Mouse (Mus musculus): Measurements from ENCODE around the gene Prdm16. TPM values are rescaled to one million over a fixed set of nuclear protein-coding genes. Genes with fewer than 3 reads are reported as not detected.
A peak's percentile ranks its signal among the peaks of the same experiment; 100 is the strongest.

Prdm16 gene
- polyA plus RNA-seq, 1 experiment from 2014 or later, result 39.0 TPM

- Histone ChIP-seq H3K9me3 (no peaks in the 10 kb centered on the region), H3K27ac (no peak overlapping the region), H3K4me1 (peaks cover 59% of the 10 kb centered on the region), H3K9ac (0 out of 2 replicates have a peak overlapping the region, but pooled peaks have one; percentile 3), H3K36me3 (no peaks in the 10 kb centered on the region), H3K27me3 (peaks cover 49% of the 10 kb centered on the region), H3K4me2 (no peak overlapping the region), H3K4me3 (no peak overlapping the region)
- 40% methylated on average over 7 of the region's 7 CpGs for WGBS
- no peak for ATAC-seq (ENCODE audit: insufficient number of reproducible peaks, insufficient read depth, low FRiP score, low TSS enrichment, low read depth)
These were observed 209.8 kb downstream of the Prdm16 start for GRCm38 (mm10) chr4:154426901-154427300.

DNA sequence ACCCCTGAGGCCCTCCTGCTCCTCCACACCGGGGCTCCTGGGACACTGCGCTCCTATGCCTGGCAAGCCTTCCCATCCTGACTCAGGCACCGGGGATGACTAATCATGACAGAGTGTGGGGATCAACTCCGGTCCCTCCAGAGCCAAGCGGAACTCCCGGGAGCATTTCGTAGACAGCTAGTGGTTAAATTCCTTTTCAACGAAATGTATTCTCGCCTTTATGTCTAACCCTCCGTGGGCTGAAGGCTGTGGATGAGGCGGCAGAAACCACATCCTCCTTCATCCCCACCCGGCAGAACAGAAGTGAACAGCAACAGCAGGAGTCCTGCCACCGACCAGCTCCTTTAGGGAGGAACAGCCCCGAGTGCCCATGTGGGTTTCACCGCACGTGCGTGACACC is 211.4 kb downstream of the Prdm16 start:
- no peak overlapping the region for H3K4me3 ChIP-seq
- 0 out of 2 replicates have a peak overlapping the region, but pooled peaks have one; percentile 22 for H3K27ac ChIP-seq
- H3K4me1 ChIP-seq, result peaks cover 73% of the 10 kb centered on the region
- ATAC-seq (ENCODE audit: insufficient number of reproducible peaks, insufficient read depth, low FRiP score, low TSS enrichment, low read depth), result no peak
- 35% methylated on average over 17 of the region's 17 CpGs for WGBS
- H3K27me3 ChIP-seq, result peaks cover 57% of the 10 kb centered on the region
- H3K9me3 ChIP-seq, result no peaks in the 10 kb centered on the region
- no peak overlapping the region for H3K9ac ChIP-seq
- no peak overlapping the region for H3K4me2 ChIP-seq
- H3K36me3 ChIP-seq, result no peaks in the 10 kb centered on the region

GRCm38 (mm10) chr4:154424681-154425080 is 212.0 kb downstream of the Prdm16 start:
- 35% methylated on average over 11 of the region's 11 CpGs for WGBS
- 0 out of 2 replicates have a peak overlapping the region, but pooled peaks have one; percentile 22 for H3K27ac ChIP-seq
- H3K9me3 ChIP-seq, result no peaks in the 10 kb centered on the region
- no peak overlapping the region for H3K4me3 ChIP-seq
- H3K9ac ChIP-seq, result no peak overlapping the region
- no peak for ATAC-seq (ENCODE audit: insufficient number of reproducible peaks, insufficient read depth, low FRiP score, low TSS enrichment, low read depth)
- peaks cover 61% of the 10 kb centered on the region for H3K27me3 ChIP-seq
- no peaks in the 10 kb centered on the region for H3K36me3 ChIP-seq
- peaks cover 79% of the 10 kb centered on the region for H3K4me1 ChIP-seq
- 0 out of 2 replicates have a peak overlapping the region, but pooled peaks have one; percentile 9 for H3K4me2 ChIP-seq

DNA sequence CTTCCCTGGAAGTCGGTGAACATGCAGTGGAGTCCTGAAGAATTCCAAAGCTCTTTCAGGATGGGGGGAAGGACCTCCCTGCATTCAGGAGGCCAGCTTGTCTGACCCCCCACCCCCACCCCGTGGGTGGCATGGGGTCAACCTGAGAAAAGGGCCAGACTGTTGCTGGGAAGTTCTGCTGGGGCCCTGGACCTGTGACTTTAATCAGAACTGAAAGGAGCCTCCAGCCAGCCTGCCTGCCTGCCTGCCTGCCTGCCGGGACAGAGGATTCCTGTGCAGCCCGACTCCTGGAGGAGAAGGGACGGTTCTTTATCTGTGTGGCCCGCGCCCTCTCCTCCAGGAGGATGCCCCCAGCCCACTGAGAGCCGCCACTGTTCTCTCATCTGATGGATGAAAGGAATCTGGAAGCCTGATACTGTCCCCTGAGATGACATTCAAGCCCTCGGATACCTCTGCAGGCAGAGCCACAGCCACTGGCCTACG is 214.2 kb downstream of the Prdm16 start:
- H3K9ac ChIP-seq, result 0 out of 2 replicates have a peak overlapping the region, but pooled peaks have one; percentile 49
- 5% methylated on average over 10 of the region's 10 CpGs for WGBS
- no peak overlapping the region for H3K4me3 ChIP-seq
- peak overlapping the region; percentile 30; the same call in 1 of the 2 replicates for H3K4me2 ChIP-seq
- peaks cover 46% of the 10 kb centered on the region for H3K27me3 ChIP-seq
- no peaks in the 10 kb centered on the region for H3K36me3 ChIP-seq
- no peak overlapping the region for H3K27ac ChIP-seq
- H3K4me1 ChIP-seq, result peaks cover 77% of the 10 kb centered on the region
- ATAC-seq (ENCODE audit: insufficient number of reproducible peaks, insufficient read depth, low FRiP score, low TSS enrichment, low read depth), result no peak
- H3K9me3 ChIP-seq, result 0 out of 2 replicates have a peak, but pooled peaks cover 3% of the 10 kb centered on the region

DNA sequence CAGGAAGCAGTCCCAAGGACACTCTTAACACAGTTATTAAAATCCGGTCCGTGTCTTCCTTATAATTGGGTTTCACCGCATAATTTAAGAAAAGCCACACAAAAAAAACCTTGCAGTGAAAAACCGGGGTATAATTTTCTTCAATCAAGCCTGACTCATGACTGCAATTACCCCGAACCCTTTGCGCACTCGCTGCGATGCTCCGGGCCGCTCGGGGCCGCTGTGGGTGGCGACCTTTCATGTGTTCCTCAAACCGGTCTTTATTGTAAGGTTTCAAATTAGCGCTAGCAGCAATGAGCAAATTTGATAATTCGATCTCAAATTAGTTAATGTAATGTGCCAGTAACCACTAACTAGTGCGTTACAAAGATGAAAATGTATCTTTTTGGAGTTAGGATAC is 215.9 kb downstream of the Prdm16 start:
- H3K9ac ChIP-seq, result no peak overlapping the region
- no peak overlapping the region for H3K4me3 ChIP-seq
- 0 out of 2 replicates have a peak, but pooled peaks cover 3% of the 10 kb centered on the region for H3K9me3 ChIP-seq
- WGBS, result 24% methylated on average over 17 of the region's 17 CpGs
- H3K27me3 ChIP-seq, result peaks cover 38% of the 10 kb centered on the region
- peaks cover 64% of the 10 kb centered on the region for H3K4me1 ChIP-seq
- H3K27ac ChIP-seq, result no peak overlapping the region
- no peak for ATAC-seq (ENCODE audit: insufficient number of reproducible peaks, insufficient read depth, low FRiP score, low TSS enrichment, low read depth)
- H3K36me3 ChIP-seq, result no peaks in the 10 kb centered on the region
- no peak overlapping the region for H3K4me2 ChIP-seq

GRCm38 (mm10) chr4:154419766-154420165 is 216.9 kb downstream of the Prdm16 start:
- no peak overlapping the region for H3K27ac ChIP-seq
- H3K4me1 ChIP-seq, result peaks cover 60% of the 10 kb centered on the region
- no peak for ATAC-seq (ENCODE audit: insufficient number of reproducible peaks, insufficient read depth, low FRiP score, low TSS enrichment, low read depth)
- no peak overlapping the region for H3K4me3 ChIP-seq
- H3K9ac ChIP-seq, result no peak overlapping the region
- H3K9me3 ChIP-seq, result 0 out of 2 replicates have a peak, but pooled peaks cover 3% of the 10 kb centered on the region
- H3K4me2 ChIP-seq, result no peak overlapping the region
- 66% methylated on average over 4 of the region's 4 CpGs for WGBS
- H3K36me3 ChIP-seq, result no peaks in the 10 kb centered on the region
- H3K27me3 ChIP-seq, result peaks cover 41% of the 10 kb centered on the region

DNA sequence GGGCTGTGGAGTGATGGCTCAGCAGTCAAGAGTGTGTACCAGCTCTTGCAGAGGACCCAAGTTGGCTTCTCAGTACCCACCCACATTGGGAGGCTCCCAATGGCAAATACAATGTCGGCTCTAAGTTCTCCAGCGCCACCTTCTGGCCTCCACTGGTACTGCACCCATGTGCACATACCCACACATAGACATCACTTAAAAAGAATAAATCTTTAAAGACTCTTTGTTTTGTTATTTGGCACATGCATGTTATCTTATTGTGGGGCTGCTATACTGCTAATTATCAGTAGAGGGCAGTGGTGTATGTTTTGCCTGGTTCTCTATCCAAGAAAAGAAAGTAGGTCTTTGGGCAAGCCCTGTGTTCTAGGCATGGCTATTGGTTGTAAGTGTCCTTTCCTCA is 217.7 kb downstream of the Prdm16 start:
- H3K36me3 ChIP-seq, result no peaks in the 10 kb centered on the region
- 31% methylated on average over 2 of the region's 2 CpGs for WGBS
- H3K4me3 ChIP-seq, result no peak overlapping the region
- no peak for ATAC-seq (ENCODE audit: insufficient number of reproducible peaks, insufficient read depth, low FRiP score, low TSS enrichment, low read depth)
- no peak overlapping the region for H3K27ac ChIP-seq
- no peak overlapping the region for H3K9ac ChIP-seq
- H3K4me2 ChIP-seq, result no peak overlapping the region
- 0 out of 2 replicates have a peak, but pooled peaks cover 3% of the 10 kb centered on the region for H3K9me3 ChIP-seq
- peaks cover 57% of the 10 kb centered on the region for H3K4me1 ChIP-seq
- H3K27me3 ChIP-seq, result peaks cover 39% of the 10 kb centered on the region

DNA sequence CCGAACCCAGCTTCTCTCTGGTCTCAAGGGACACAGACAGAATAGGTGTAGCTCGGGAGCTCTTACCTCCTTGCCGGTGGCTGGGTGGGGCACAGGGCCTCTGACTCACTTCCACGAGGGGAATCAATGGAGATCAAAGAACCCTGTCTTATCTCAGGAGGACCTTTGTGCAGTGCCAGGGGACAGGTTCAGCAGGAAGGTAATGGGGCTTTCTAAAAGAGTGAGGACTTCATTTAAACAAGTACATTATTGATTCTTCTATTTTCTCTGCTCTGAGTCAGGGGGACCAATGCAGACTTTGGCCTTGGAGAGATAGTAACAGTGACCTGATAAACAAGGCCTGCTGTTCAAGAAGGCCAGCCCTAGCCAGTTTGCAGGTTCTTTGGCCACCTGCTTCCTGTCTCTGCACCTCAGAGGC is 218.3 kb downstream of the Prdm16 start:
- Histone ChIP-seq H3K36me3 (no peaks in the 10 kb centered on the region), H3K4me1 (peaks cover 57% of the 10 kb centered on the region), H3K4me3 (no peak overlapping the region), H3K27ac (no peak overlapping the region), H3K9ac (no peak overlapping the region), H3K27me3 (peaks cover 39% of the 10 kb centered on the region), H3K4me2 (no peak overlapping the region), H3K9me3 (0 out of 2 replicates have a peak, but pooled peaks cover 3% of the 10 kb centered on the region)
- WGBS, result 77% methylated on average over 4 of the region's 4 CpGs
- ATAC-seq (ENCODE audit: insufficient number of reproducible peaks, insufficient read depth, low FRiP score, low TSS enrichment, low read depth), result no peak

- Histone ChIP-seq H3K9ac (0 out of 2 replicates have a peak overlapping the region, but pooled peaks have one; percentile 27), H3K27me3 (peaks cover 54% of the 10 kb centered on the region), H3K4me2 (no peak overlapping the region), H3K9me3 (0 out of 2 replicates have a peak, but pooled peaks cover 3% of the 10 kb centered on the region), H3K4me1 (peaks cover 50% of the 10 kb centered on the region), H3K36me3 (no peaks in the 10 kb centered on the region), H3K4me3 (no peak overlapping the region), H3K27ac (no peak overlapping the region)
- WGBS, result 62% methylated on average over 6 of the region's 6 CpGs
- ATAC-seq (ENCODE audit: insufficient number of reproducible peaks, insufficient read depth, low FRiP score, low TSS enrichment, low read depth), result no peak
These were observed 219.9 kb downstream of the Prdm16 start for GRCm38 (mm10) chr4:154416728-154417127.

GRCm38 (mm10) chr4:154414885-154415284 is 221.8 kb downstream of the Prdm16 start:
- 49% methylated on average over 4 of the region's 4 CpGs for WGBS
- Histone ChIP-seq H3K4me2 (no peak overlapping the region), H3K9ac (0 out of 2 replicates have a peak overlapping the region, but pooled peaks have one; percentile 16), H3K4me3 (no peak overlapping the region), H3K27ac (no peak overlapping the region), H3K9me3 (0 out of 2 replicates have a peak, but pooled peaks cover 3% of the 10 kb centered on the region), H3K27me3 (peaks cover 62% of the 10 kb centered on the region), H3K4me1 (peaks cover 49% of the 10 kb centered on the region), H3K36me3 (no peaks in the 10 kb centered on the region)
- ATAC-seq (ENCODE audit: insufficient number of reproducible peaks, insufficient read depth, low FRiP score, low TSS enrichment, low read depth), result no peak

DNA sequence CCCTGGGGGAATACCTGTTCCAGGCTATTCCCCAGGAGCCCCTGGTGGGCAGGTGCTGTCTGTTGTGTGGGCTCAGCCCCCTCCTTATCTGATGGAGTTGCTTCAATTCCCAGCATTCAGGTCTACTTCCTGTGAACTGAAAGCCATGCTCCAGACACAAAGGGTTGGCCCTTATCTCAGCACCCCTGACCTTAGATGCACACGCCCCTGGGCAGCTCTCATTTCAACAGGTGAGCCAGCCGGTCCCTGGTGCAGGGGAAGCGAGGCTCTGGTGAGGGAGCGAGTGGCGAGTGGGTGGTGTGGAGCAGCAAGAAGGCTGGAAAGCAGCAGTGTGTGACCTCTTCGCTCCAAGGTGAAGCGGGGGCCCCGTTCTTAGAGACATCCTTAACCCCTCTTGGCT is 226.1 kb downstream of the Prdm16 start:
- no peak for ATAC-seq (ENCODE audit: insufficient number of reproducible peaks, insufficient read depth, low FRiP score, low TSS enrichment, low read depth)
- Histone ChIP-seq H3K9ac (0 out of 2 replicates have a peak overlapping the region, but pooled peaks have one; percentile 3), H3K27ac (no peak overlapping the region), H3K27me3 (peaks cover 71% of the 10 kb centered on the region), H3K36me3 (no peaks in the 10 kb centered on the region), H3K9me3 (no peaks in the 10 kb centered on the region), H3K4me2 (no peak overlapping the region), H3K4me3 (no peak overlapping the region), H3K4me1 (peaks cover 73% of the 10 kb centered on the region)
- WGBS, result 63% methylated on average over 8 of the region's 8 CpGs

DNA sequence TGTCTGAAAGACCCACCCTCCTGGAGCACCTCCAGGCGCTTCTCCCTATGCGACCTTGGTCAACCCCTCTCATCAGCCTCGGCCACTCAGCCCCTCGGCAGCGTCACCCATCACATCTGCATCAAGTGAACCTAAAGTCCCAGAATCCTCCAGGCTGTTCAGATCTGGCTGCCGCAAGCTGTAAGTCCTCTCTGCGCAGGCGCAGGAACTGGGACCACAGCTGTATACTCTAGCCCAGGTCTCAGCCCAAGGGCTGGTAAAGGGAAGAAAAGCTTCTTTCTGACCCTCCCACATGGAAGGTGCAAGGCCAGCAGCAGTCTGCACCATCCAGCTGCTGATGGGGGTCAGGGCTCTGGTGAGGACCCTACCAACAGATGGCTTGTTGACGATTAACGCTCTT is 226.8 kb downstream of the Prdm16 start:
- Histone ChIP-seq H3K9me3 (no peaks in the 10 kb centered on the region), H3K4me1 (peaks cover 68% of the 10 kb centered on the region), H3K4me2 (peak overlapping the region; percentile 28), H3K9ac (no peak overlapping the region), H3K36me3 (no peaks in the 10 kb centered on the region), H3K27ac (peak overlapping the region; percentile 28; the same call in 1 of the 2 replicates), H3K4me3 (no peak overlapping the region), H3K27me3 (peaks cover 66% of the 10 kb centered on the region)
- no peak for ATAC-seq (ENCODE audit: insufficient number of reproducible peaks, insufficient read depth, low FRiP score, low TSS enrichment, low read depth)
- 54% methylated on average over 10 of the region's 10 CpGs for WGBS
